Mouse (Mus musculus): ENCODE data around the gene Efcab1. TPM values are rescaled to one million over a fixed set of nuclear protein-coding genes. Genes with fewer than 3 reads are reported as not detected.
"Not testable (repeated sequence)": the region's sequence is repeated elsewhere in the genome, so short reads cannot be mapped to it uniquely, and the experiment has no call there.

Efcab1 gene
- 14.6 TPM in 2 replicates for polyA plus RNA-seq (2014; fragmentation: Nextera tagmentation; extraction: Ambion mirVana)

- H3K27ac ChIP-seq (ENCODE audit: low read depth, low read length) = peak within 1 kb of the TSS; percentile 33; the same call in 1 of the 2 replicates
- H3K4me3 ChIP-seq (ENCODE audit: low read depth, low read length) = peak within 1 kb of the TSS; percentile 28
- 5% methylated on average over 15 of the region's 15 CpGs for WGBS
- no peaks in the 10 kb centered on the region for H3K9me3 ChIP-seq (replicated peaks; ENCODE audit: control insufficient read depth, low read length)
- H3K27me3 ChIP-seq (replicated peaks; ENCODE audit: control insufficient read depth, insufficient read depth, low read length) = no peaks in the 10 kb centered on the region
- H3K9ac ChIP-seq (ENCODE audit: low read length) = peak within 1 kb of the TSS; percentile 37
- no peaks in the 10 kb centered on the region for H3K36me3 ChIP-seq (ENCODE audit: control insufficient read depth, insufficient read depth, low read length)
- peak within 1 kb of the TSS; percentile 48 for H3K4me2 ChIP-seq (ENCODE audit: low read length)
- peak; percentile 90 for DNase-seq (ENCODE audit: low spot score)
- H3K4me1 ChIP-seq (ENCODE audit: control insufficient read depth, insufficient read depth, low read length) = peaks cover 5% of the 10 kb centered on the region; the same call in 1 of the 2 replicates
- peak; percentile 100 for ATAC-seq
Observed at GRCm38 (mm10) chr16:14906393-14907100, at the start of gene Efcab1. Gene Efcab1 (plus strand): TSS chr16:14906606.

- no peak for DNase-seq (ENCODE audit: low spot score)
Observed at GRCm38 (mm10) chr16:14859443-14859842, 47.0 kb upstream of the Efcab1 start.

GRCm38 (mm10) chr16:14884916-14885315 is 21.5 kb upstream of the Efcab1 start:
- no peak overlapping the region for H3K4me3 ChIP-seq (ENCODE audit: low read depth, low read length)
- 92% methylated on average over 2 of the region's 2 CpGs for WGBS
- H3K36me3 ChIP-seq (ENCODE audit: control insufficient read depth, insufficient read depth, low read length) = no peaks in the 10 kb centered on the region
- H3K27ac ChIP-seq (ENCODE audit: low read depth, low read length) = no peak overlapping the region
- H3K4me2 ChIP-seq (ENCODE audit: low read length) = no peak overlapping the region
- no peak for ATAC-seq
- no peaks in the 10 kb centered on the region for H3K9me3 ChIP-seq (replicated peaks; ENCODE audit: control insufficient read depth, low read length)
- H3K9ac ChIP-seq (ENCODE audit: low read length) = no peak overlapping the region
- H3K4me1 ChIP-seq (ENCODE audit: control insufficient read depth, insufficient read depth, low read length) = no peaks in the 10 kb centered on the region
- no peak for DNase-seq (ENCODE audit: low spot score)
- no peaks in the 10 kb centered on the region for H3K27me3 ChIP-seq (replicated peaks; ENCODE audit: control insufficient read depth, insufficient read depth, low read length)

More at GRCm38 (mm10) chr16:14859443-14859842, 47.0 kb upstream of the Efcab1 start:
- no peak overlapping the region for H3K27ac ChIP-seq (ENCODE audit: low read depth, low read length)
- H3K4me3 ChIP-seq (ENCODE audit: low read depth, low read length) = no peak overlapping the region
- no peaks in the 10 kb centered on the region for H3K27me3 ChIP-seq (replicated peaks; ENCODE audit: control insufficient read depth, insufficient read depth, low read length)
- no peak overlapping the region for H3K9ac ChIP-seq (ENCODE audit: low read length)
- no peaks in the 10 kb centered on the region for H3K36me3 ChIP-seq (ENCODE audit: control insufficient read depth, insufficient read depth, low read length)
- no peaks in the 10 kb centered on the region for H3K4me1 ChIP-seq (ENCODE audit: control insufficient read depth, insufficient read depth, low read length)
- no peaks in the 10 kb centered on the region for H3K9me3 ChIP-seq (replicated peaks; ENCODE audit: control insufficient read depth, low read length)
- no peak overlapping the region for H3K4me2 ChIP-seq (ENCODE audit: low read length)
- ATAC-seq = no peak

DNA sequence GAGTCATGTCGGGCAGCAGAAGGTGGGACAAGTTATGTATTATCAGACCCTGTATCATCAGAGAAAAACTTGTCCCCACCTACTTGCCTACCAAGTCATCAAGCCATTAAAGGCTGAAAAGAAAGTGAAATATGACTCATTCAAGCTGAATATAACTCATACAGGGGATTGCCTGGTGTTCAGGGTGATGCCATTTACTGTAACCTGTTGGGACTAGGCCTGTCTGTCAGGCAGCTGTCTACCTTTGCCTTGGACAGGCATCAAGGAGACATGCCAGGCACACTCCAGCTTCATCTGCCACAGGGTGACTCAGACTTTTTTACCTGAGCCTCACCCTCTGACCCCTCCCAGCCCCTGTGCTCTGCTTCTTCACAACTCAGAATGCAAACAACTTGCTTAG is 21.0 kb upstream of the Efcab1 start:
- WGBS = 73% methylated on average over 1 of the region's 1 CpGs

GRCm38 (mm10) chr16:14892492-14892891 is 13.9 kb upstream of the Efcab1 start:
- Histone ChIP-seq H3K4me2 (ENCODE audit: low read length) (no peak overlapping the region), H3K36me3 (ENCODE audit: control insufficient read depth, insufficient read depth, low read length) (no peaks in the 10 kb centered on the region), H3K27me3 (replicated peaks; ENCODE audit: control insufficient read depth, insufficient read depth, low read length) (no peaks in the 10 kb centered on the region), H3K9ac (ENCODE audit: low read length) (no peak overlapping the region), H3K4me1 (ENCODE audit: control insufficient read depth, insufficient read depth, low read length) (no peaks in the 10 kb centered on the region), H3K4me3 (ENCODE audit: low read depth, low read length) (no peak overlapping the region), H3K9me3 (replicated peaks; ENCODE audit: control insufficient read depth, low read length) (no peaks in the 10 kb centered on the region), H3K27ac (ENCODE audit: low read depth, low read length) (no peak overlapping the region)
- 73% methylated on average over 3 of the region's 3 CpGs for WGBS
- ATAC-seq (no peak), DNase-seq (ENCODE audit: low spot score) (no peak)

More for the DNA sequence above, 21.0 kb upstream of the Efcab1 start:
- Histone ChIP-seq H3K4me2 (ENCODE audit: low read length) (no peak overlapping the region), H3K4me1 (ENCODE audit: control insufficient read depth, insufficient read depth, low read length) (no peaks in the 10 kb centered on the region), H3K4me3 (ENCODE audit: low read depth, low read length) (no peak overlapping the region), H3K9me3 (replicated peaks; ENCODE audit: control insufficient read depth, low read length) (no peaks in the 10 kb centered on the region), H3K27ac (ENCODE audit: low read depth, low read length) (no peak overlapping the region), H3K36me3 (ENCODE audit: control insufficient read depth, insufficient read depth, low read length) (no peaks in the 10 kb centered on the region), H3K9ac (ENCODE audit: low read length) (no peak overlapping the region), H3K27me3 (replicated peaks; ENCODE audit: control insufficient read depth, insufficient read depth, low read length) (no peaks in the 10 kb centered on the region)
- DNase-seq (ENCODE audit: low spot score) (no peak), ATAC-seq (no peak)

- H3K9ac ChIP-seq (ENCODE audit: low read length) = no peak overlapping the region
- no peaks in the 10 kb centered on the region for H3K9me3 ChIP-seq (replicated peaks; ENCODE audit: control insufficient read depth, low read length)
- H3K4me2 ChIP-seq (ENCODE audit: low read length) = no peak overlapping the region
- H3K4me1 ChIP-seq (ENCODE audit: control insufficient read depth, insufficient read depth, low read length) = no peaks in the 10 kb centered on the region
- whole genome bisulfite sequencing = 72% methylated on average over 4 of the region's 4 CpGs
- no peak overlapping the region for H3K4me3 ChIP-seq (ENCODE audit: low read depth, low read length)
- H3K27me3 ChIP-seq (replicated peaks; ENCODE audit: control insufficient read depth, insufficient read depth, low read length) = no peaks in the 10 kb centered on the region
- H3K27ac ChIP-seq (ENCODE audit: low read depth, low read length) = no peak overlapping the region
- no peak for ATAC-seq
- no peaks in the 10 kb centered on the region for H3K36me3 ChIP-seq (ENCODE audit: control insufficient read depth, insufficient read depth, low read length)
- no peak for DNase-seq (ENCODE audit: low spot score)
Observed at GRCm38 (mm10) chr16:14893864-14894263, 12.5 kb upstream of the Efcab1 start.

DNA sequence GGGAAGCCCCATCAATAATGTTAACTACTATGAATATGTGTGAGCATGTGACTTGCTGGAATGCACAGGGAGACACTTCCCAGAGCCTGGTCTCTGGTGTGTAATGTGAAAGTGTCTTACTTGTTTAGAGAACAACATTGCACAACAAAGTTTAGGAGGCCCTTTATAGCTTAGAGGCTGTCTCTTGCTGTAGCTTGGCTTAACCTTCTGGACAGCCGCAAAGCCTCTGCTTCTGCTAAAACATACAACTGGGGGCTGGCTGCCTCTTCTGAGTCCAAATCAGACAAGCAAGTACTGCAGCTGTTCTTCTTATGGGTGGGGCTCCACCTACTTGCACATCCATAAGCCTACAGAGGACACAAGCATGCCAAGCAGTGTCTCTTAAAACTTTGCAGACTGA is 11.7 kb upstream of the Efcab1 start:
- Histone ChIP-seq H3K4me2 (ENCODE audit: low read length) (no peak overlapping the region), H3K9ac (ENCODE audit: low read length) (no peak overlapping the region), H3K4me3 (ENCODE audit: low read depth, low read length) (no peak overlapping the region), H3K4me1 (ENCODE audit: control insufficient read depth, insufficient read depth, low read length) (no peaks in the 10 kb centered on the region), H3K27ac (ENCODE audit: low read depth, low read length) (no peak overlapping the region), H3K36me3 (ENCODE audit: control insufficient read depth, insufficient read depth, low read length) (no peaks in the 10 kb centered on the region), H3K9me3 (replicated peaks; ENCODE audit: control insufficient read depth, low read length) (no peaks in the 10 kb centered on the region), H3K27me3 (replicated peaks; ENCODE audit: control insufficient read depth, insufficient read depth, low read length) (no peaks in the 10 kb centered on the region)
- ATAC-seq (no peak), DNase-seq (ENCODE audit: low spot score) (no peak)
- 91% methylated on average over 1 of the region's 1 CpGs for WGBS

GRCm38 (mm10) chr16:14895543-14895942 is 10.9 kb upstream of the Efcab1 start:
- DNase-seq (ENCODE audit: low spot score) (no peak), ATAC-seq (no peak)
- Histone ChIP-seq H3K9ac (ENCODE audit: low read length) (no peak overlapping the region), H3K4me3 (ENCODE audit: low read depth, low read length) (no peak overlapping the region), H3K4me1 (ENCODE audit: control insufficient read depth, insufficient read depth, low read length) (no peaks in the 10 kb centered on the region), H3K27me3 (replicated peaks; ENCODE audit: control insufficient read depth, insufficient read depth, low read length) (no peaks in the 10 kb centered on the region), H3K36me3 (ENCODE audit: control insufficient read depth, insufficient read depth, low read length) (no peaks in the 10 kb centered on the region), H3K9me3 (replicated peaks; ENCODE audit: control insufficient read depth, low read length) (no peaks in the 10 kb centered on the region), H3K4me2 (ENCODE audit: low read length) (no peak overlapping the region), H3K27ac (ENCODE audit: low read depth, low read length) (no peak overlapping the region)
- WGBS = 91% methylated on average over 2 of the region's 2 CpGs

DNA sequence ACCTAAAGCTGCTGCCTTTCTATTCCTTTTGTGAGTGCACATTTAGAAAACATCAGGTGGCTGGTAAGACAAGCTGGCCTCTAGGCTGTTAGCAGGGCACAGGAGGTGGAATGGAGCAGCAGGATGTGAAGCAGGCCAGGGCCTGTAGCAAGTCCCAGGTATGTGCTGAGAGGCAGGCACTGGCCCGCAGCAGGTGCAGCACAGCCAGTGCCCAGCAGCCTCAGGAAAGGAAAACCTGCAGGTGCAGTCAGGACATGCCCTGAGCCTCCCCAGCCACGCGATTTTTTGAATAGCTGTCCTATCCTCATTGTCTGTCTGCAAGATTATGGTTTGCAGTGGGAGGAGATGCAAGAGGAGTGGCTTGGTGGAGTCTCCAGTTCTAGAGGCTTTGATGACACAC is 24.3 kb downstream of the Efcab1 start:
- not testable (repeated sequence) for ATAC-seq; H3K36me3 ChIP-seq (ENCODE audit: control insufficient read depth, insufficient read depth, low read length); H3K9me3 ChIP-seq (replicated peaks; ENCODE audit: control insufficient read depth, low read length); H3K4me3 ChIP-seq (ENCODE audit: low read depth, low read length); H3K4me1 ChIP-seq (ENCODE audit: control insufficient read depth, insufficient read depth, low read length); DNase-seq (ENCODE audit: low spot score); H3K4me2 ChIP-seq (ENCODE audit: low read length); H3K9ac ChIP-seq (ENCODE audit: low read length); H3K27ac ChIP-seq (ENCODE audit: low read depth, low read length); H3K27me3 ChIP-seq (replicated peaks; ENCODE audit: control insufficient read depth, insufficient read depth, low read length)
- 46% methylated on average over 3 of the region's 3 CpGs for WGBS

Measured in forebrain, embryonic 14.5 days (tissue).